Mouse (Mus musculus): Measurements from ENCODE around the gene Tnfrsf9. TPM values are rescaled to one million over a fixed set of nuclear protein-coding genes. Genes with fewer than 3 reads are reported as not detected.
A peak's percentile ranks its signal among the peaks of the same experiment; 100 is the strongest.
"Not testable (repeated sequence)": the region's sequence is repeated elsewhere in the genome, so short reads cannot be mapped to it uniquely, and the experiment has no call there.

The Tnfrsf9 gene
- polyA plus RNA-seq, 1 experiment from 2014 or later, result 0.36 TPM

GRCm38 (mm10) chr4:150871392-150872138, 42.8 kb upstream of the Tnfrsf9 start:
- Histone ChIP-seq H3K9me3 (replicated peaks; ENCODE audit: control insufficient read depth, low read length) (no peaks in the 10 kb centered on the region), H3K9ac (replicated peaks; ENCODE audit: low read length) (peak overlapping the region; percentile 37), H3K27ac (replicated peaks; ENCODE audit: low read depth, low read length) (peak overlapping the region; percentile 41; the same call in 1 of the 2 replicates), H3K36me3 (replicated peaks; ENCODE audit: control insufficient read depth, insufficient read depth, low read depth, low read length) (0 out of 2 replicates have a peak, but pooled peaks cover 2% of the 10 kb centered on the region), H3K4me3 (ENCODE audit: low read depth, low read length) (no peak overlapping the region), H3K27me3 (ENCODE audit: control insufficient read depth, insufficient read depth, low read length) (no peaks in the 10 kb centered on the region), H3K4me2 (ENCODE audit: low read depth, low read length) (peak overlapping the region; percentile 7; the same call in 1 of the 2 replicates), H3K4me1 (ENCODE audit: control insufficient read depth, insufficient read depth, low read length) (peaks cover 10% of the 10 kb centered on the region)
- peak; percentile 59 for DNase-seq (ENCODE audit: low spot score)
- ATAC-seq (replicated peaks; ENCODE audit: insufficient number of reproducible peaks, low FRiP score, low TSS enrichment, low read depth), result peak; percentile 82
- WGBS, result 19% methylated on average over 10 of the region's 10 CpGs

- peak overlapping the region; percentile 48 for H3K9ac ChIP-seq (replicated peaks; ENCODE audit: low read length)
- peak overlapping the region; percentile 7; the same call in 1 of the 2 replicates for H3K4me2 ChIP-seq (ENCODE audit: low read depth, low read length)
Measured at GRCm38 (mm10) chr4:150872139-150872651, 42.2 kb upstream of the Tnfrsf9 start.

GRCm38 (mm10) chr4:150872681-150873080, 41.7 kb upstream of the Tnfrsf9 start:
- Histone ChIP-seq H3K9me3 (replicated peaks; ENCODE audit: control insufficient read depth, low read length) (no peaks in the 10 kb centered on the region), H3K4me2 (ENCODE audit: low read depth, low read length) (no peak overlapping the region), H3K4me3 (ENCODE audit: low read depth, low read length) (no peak overlapping the region), H3K9ac (replicated peaks; ENCODE audit: low read length) (peak overlapping the region; percentile 48), H3K36me3 (replicated peaks; ENCODE audit: control insufficient read depth, insufficient read depth, low read depth, low read length) (no peaks in the 10 kb centered on the region), H3K27me3 (ENCODE audit: control insufficient read depth, insufficient read depth, low read length) (no peaks in the 10 kb centered on the region), H3K4me1 (ENCODE audit: control insufficient read depth, insufficient read depth, low read length) (peaks cover 10% of the 10 kb centered on the region), H3K27ac (replicated peaks; ENCODE audit: low read depth, low read length) (peak overlapping the region; percentile 41; the same call in 1 of the 2 replicates)
- no peak for DNase-seq (ENCODE audit: low spot score)
- ATAC-seq (replicated peaks; ENCODE audit: insufficient number of reproducible peaks, low FRiP score, low TSS enrichment, low read depth), result no peak
- WGBS, result 65% methylated on average over 8 of the region's 8 CpGs

More at GRCm38 (mm10) chr4:150872139-150872651, 42.2 kb upstream of the Tnfrsf9 start:
- ATAC-seq (replicated peaks; ENCODE audit: insufficient number of reproducible peaks, low FRiP score, low TSS enrichment, low read depth), result peak; percentile 14; the same call in 1 of the 2 replicates
- DNase-seq (ENCODE audit: low spot score), result no peak
- Histone ChIP-seq H3K4me3 (ENCODE audit: low read depth, low read length) (no peak overlapping the region), H3K36me3 (replicated peaks; ENCODE audit: control insufficient read depth, insufficient read depth, low read depth, low read length) (0 out of 2 replicates have a peak, but pooled peaks cover 1% of the 10 kb centered on the region), H3K27me3 (ENCODE audit: control insufficient read depth, insufficient read depth, low read length) (no peaks in the 10 kb centered on the region), H3K27ac (replicated peaks; ENCODE audit: low read depth, low read length) (peak overlapping the region; percentile 41; the same call in 1 of the 2 replicates), H3K4me1 (ENCODE audit: control insufficient read depth, insufficient read depth, low read length) (peaks cover 10% of the 10 kb centered on the region), H3K9me3 (replicated peaks; ENCODE audit: control insufficient read depth, low read length) (no peaks in the 10 kb centered on the region)
- WGBS, result 22% methylated on average over 9 of the region's 9 CpGs

- H3K27ac ChIP-seq (replicated peaks; ENCODE audit: low read depth, low read length); H3K27me3 ChIP-seq (ENCODE audit: control insufficient read depth, insufficient read depth, low read length); H3K4me3 ChIP-seq (ENCODE audit: low read depth, low read length); DNase-seq (ENCODE audit: low spot score); H3K4me1 ChIP-seq (ENCODE audit: control insufficient read depth, insufficient read depth, low read length); H3K9ac ChIP-seq (replicated peaks; ENCODE audit: low read length); ATAC-seq (replicated peaks; ENCODE audit: insufficient number of reproducible peaks, low FRiP score, low TSS enrichment, low read depth); H3K4me2 ChIP-seq (ENCODE audit: low read depth, low read length); H3K36me3 ChIP-seq (replicated peaks; ENCODE audit: control insufficient read depth, insufficient read depth, low read depth, low read length): not testable (repeated sequence)
- 74% methylated on average over 4 of the region's 4 CpGs for WGBS
- peaks cover 10% of the 10 kb centered on the region; the same call in 1 of the 2 replicates for H3K9me3 ChIP-seq (replicated peaks; ENCODE audit: control insufficient read depth, low read length)
Measured at GRCm38 (mm10) chr4:150874416-150874815, 39.9 kb upstream of the Tnfrsf9 start.

- no peaks in the 10 kb centered on the region for H3K27me3 ChIP-seq (ENCODE audit: control insufficient read depth, insufficient read depth, low read length)
- ATAC-seq (replicated peaks; ENCODE audit: insufficient number of reproducible peaks, low FRiP score, low TSS enrichment, low read depth) (no peak), DNase-seq (ENCODE audit: low spot score) (no peak)
- H3K9ac ChIP-seq (replicated peaks; ENCODE audit: low read length), result no peak overlapping the region
- no peak overlapping the region for H3K4me3 ChIP-seq (ENCODE audit: low read depth, low read length)
- no peak overlapping the region for H3K4me2 ChIP-seq (ENCODE audit: low read depth, low read length)
- peaks cover 10% of the 10 kb centered on the region for H3K4me1 ChIP-seq (ENCODE audit: control insufficient read depth, insufficient read depth, low read length)
- H3K9me3 ChIP-seq (replicated peaks; ENCODE audit: control insufficient read depth, low read length), result peaks cover 19% of the 10 kb centered on the region
- no peaks in the 10 kb centered on the region for H3K36me3 ChIP-seq (replicated peaks; ENCODE audit: control insufficient read depth, insufficient read depth, low read depth, low read length)
- H3K27ac ChIP-seq (replicated peaks; ENCODE audit: low read depth, low read length), result no peak overlapping the region
- 88% methylated on average over 10 of the region's 10 CpGs for WGBS
Measured at GRCm38 (mm10) chr4:150875393-150875792, 39.0 kb upstream of the Tnfrsf9 start.

GRCm38 (mm10) chr4:150879631-150880030, 34.7 kb upstream of the Tnfrsf9 start:
- Histone ChIP-seq H3K4me3 (ENCODE audit: low read depth, low read length) (no peak overlapping the region), H3K36me3 (replicated peaks; ENCODE audit: control insufficient read depth, insufficient read depth, low read depth, low read length) (no peaks in the 10 kb centered on the region), H3K4me2 (ENCODE audit: low read depth, low read length) (no peak overlapping the region), H3K9ac (replicated peaks; ENCODE audit: low read length) (no peak overlapping the region), H3K4me1 (ENCODE audit: control insufficient read depth, insufficient read depth, low read length) (no peaks in the 10 kb centered on the region), H3K27me3 (ENCODE audit: control insufficient read depth, insufficient read depth, low read length) (no peaks in the 10 kb centered on the region), H3K9me3 (replicated peaks; ENCODE audit: control insufficient read depth, low read length) (peaks cover 20% of the 10 kb centered on the region), H3K27ac (replicated peaks; ENCODE audit: low read depth, low read length) (no peak overlapping the region)
- 94% methylated on average over 22 of the region's 22 CpGs for WGBS
- ATAC-seq (replicated peaks; ENCODE audit: insufficient number of reproducible peaks, low FRiP score, low TSS enrichment, low read depth), result no peak
- DNase-seq (ENCODE audit: low spot score), result no peak

- Histone ChIP-seq H3K4me3 (ENCODE audit: low read depth, low read length) (no peak overlapping the region), H3K36me3 (replicated peaks; ENCODE audit: control insufficient read depth, insufficient read depth, low read depth, low read length) (no peaks in the 10 kb centered on the region), H3K4me2 (ENCODE audit: low read depth, low read length) (no peak overlapping the region), H3K27me3 (ENCODE audit: control insufficient read depth, insufficient read depth, low read length) (no peaks in the 10 kb centered on the region), H3K27ac (replicated peaks; ENCODE audit: low read depth, low read length) (no peak overlapping the region), H3K4me1 (ENCODE audit: control insufficient read depth, insufficient read depth, low read length) (no peaks in the 10 kb centered on the region), H3K9me3 (replicated peaks; ENCODE audit: control insufficient read depth, low read length) (peaks cover 20% of the 10 kb centered on the region), H3K9ac (replicated peaks; ENCODE audit: low read length) (no peak overlapping the region)
- 83% methylated on average over 5 of the region's 5 CpGs for WGBS
- no peak for ATAC-seq (replicated peaks; ENCODE audit: insufficient number of reproducible peaks, low FRiP score, low TSS enrichment, low read depth)
- no peak for DNase-seq (ENCODE audit: low spot score)
Measured at GRCm38 (mm10) chr4:150880364-150880763, 34.0 kb upstream of the Tnfrsf9 start.

GRCm38 (mm10) chr4:150882632-150883031, 31.7 kb upstream of the Tnfrsf9 start:
- Histone ChIP-seq H3K27ac (replicated peaks; ENCODE audit: low read depth, low read length) (no peak overlapping the region), H3K27me3 (ENCODE audit: control insufficient read depth, insufficient read depth, low read length) (no peaks in the 10 kb centered on the region), H3K4me2 (ENCODE audit: low read depth, low read length) (no peak overlapping the region), H3K9ac (replicated peaks; ENCODE audit: low read length) (no peak overlapping the region), H3K4me3 (ENCODE audit: low read depth, low read length) (no peak overlapping the region), H3K36me3 (replicated peaks; ENCODE audit: control insufficient read depth, insufficient read depth, low read depth, low read length) (no peaks in the 10 kb centered on the region), H3K4me1 (ENCODE audit: control insufficient read depth, insufficient read depth, low read length) (no peaks in the 10 kb centered on the region), H3K9me3 (replicated peaks; ENCODE audit: control insufficient read depth, low read length) (peaks cover 20% of the 10 kb centered on the region)
- no peak for ATAC-seq (replicated peaks; ENCODE audit: insufficient number of reproducible peaks, low FRiP score, low TSS enrichment, low read depth)
- WGBS, result 91% methylated on average over 5 of the region's 5 CpGs
- no peak for DNase-seq (ENCODE audit: low spot score)
